Mouse (Mus musculus): ENCODE data around the gene Oosp1.

Gene Oosp1

GRCm38 (mm10) chr19:11690839-11691238, at the start of gene Oosp1:
Oosp1 (minus strand) TSS chr19:11691150.
- DNase-seq (ENCODE audit: low spot score in 2 of 2): peak; percentile 37 to 40

GRCm38 (mm10) chr19:11736455-11736854, 45.5 kb upstream of the Oosp1 start:
- no peak for DNase-seq (ENCODE audit: low spot score in 2 of 2)

GRCm38 (mm10) chr19:11730278-11730677, 39.3 kb upstream of the Oosp1 start:
- DNase-seq (ENCODE audit: low spot score in 2 of 2): no peak

- no peak for DNase-seq (ENCODE audit: low spot score in 2 of 2)
Observed at GRCm38 (mm10) chr19:11727304-11727703, 36.4 kb upstream of the Oosp1 start.

- no peak for DNase-seq (ENCODE audit: low spot score in 2 of 2)
Observed at GRCm38 (mm10) chr19:11725915-11726314, 35.0 kb upstream of the Oosp1 start.

- no peak for DNase-seq (ENCODE audit: low spot score in 2 of 2)
Observed at GRCm38 (mm10) chr19:11724275-11724674, 33.3 kb upstream of the Oosp1 start.

GRCm38 (mm10) chr19:11723870-11724269, 32.9 kb upstream of the Oosp1 start:
- no peak for DNase-seq (ENCODE audit: low spot score in 2 of 2)

GRCm38 (mm10) chr19:11720071-11720470, 29.1 kb upstream of the Oosp1 start:
- no peak for DNase-seq (ENCODE audit: low spot score in 2 of 2)

- no peak for DNase-seq (ENCODE audit: low spot score in 2 of 2)
Observed at GRCm38 (mm10) chr19:11712451-11712850, 21.5 kb upstream of the Oosp1 start.

- peak in 1 of 2 experiments; percentile 3 for DNase-seq (ENCODE audit: low spot score in 2 of 2)
Observed at GRCm38 (mm10) chr19:11698342-11698741, 7.4 kb upstream of the Oosp1 start.

- DNase-seq (ENCODE audit: low spot score in 2 of 2): no peak
Observed at GRCm38 (mm10) chr19:11696755-11697154, 5.8 kb upstream of the Oosp1 start, which contains the start of gene Oosp3. Oosp3 (plus strand) TSS chr19:11697055.

GRCm38 (mm10) chr19:11691454-11691853, 504 bp upstream of the Oosp1 start:
- peak in 1 of 2 experiments; percentile 20 for DNase-seq (ENCODE audit: low spot score in 2 of 2)

- no peak for DNase-seq (ENCODE audit: low spot score in 2 of 2)
Observed at GRCm38 (mm10) chr19:11661562-11661961, 29.4 kb downstream of the Oosp1 start.

GRCm38 (mm10) chr19:11660459-11660858, 30.5 kb downstream of the Oosp1 start, which contains the start of gene Oosp2:
Oosp2 (minus strand) TSS chr19:11660559.
- DNase-seq (ENCODE audit: low spot score in 2 of 2): no peak

GRCm38 (mm10) chr19:11659142-11659541, 31.8 kb downstream of the Oosp1 start:
- DNase-seq (ENCODE audit: low spot score in 2 of 2): no peak

GRCm38 (mm10) chr19:11649564-11649963, 41.4 kb downstream of the Oosp1 start:
- DNase-seq (ENCODE audit: low spot score in 2 of 2): no peak

GRCm38 (mm10) chr19:11646166-11646565, 44.8 kb downstream of the Oosp1 start:
- DNase-seq (ENCODE audit: low spot score in 2 of 2): no peak

- no peak for DNase-seq (ENCODE audit: low spot score in 2 of 2)
Observed at GRCm38 (mm10) chr19:11640732-11641131, 50.2 kb downstream of the Oosp1 start, which contains the start of gene Ms4a3. Ms4a3 (minus strand) TSS chr19:11640851.

- no peak for DNase-seq (ENCODE audit: low spot score in 2 of 2)
Observed at GRCm38 (mm10) chr19:11639038-11639437, 51.9 kb downstream of the Oosp1 start.

GRCm38 (mm10) chr19:11635572-11635971, 55.4 kb downstream of the Oosp1 start:
- DNase-seq (ENCODE audit: low spot score in 2 of 2): no peak

- DNase-seq (ENCODE audit: low spot score in 2 of 2): no peak
Observed at GRCm38 (mm10) chr19:11634330-11634729, 56.6 kb downstream of the Oosp1 start.

- DNase-seq (ENCODE audit: low spot score in 2 of 2): no peak
Observed at GRCm38 (mm10) chr19:11633732-11634131, 57.2 kb downstream of the Oosp1 start.

GRCm38 (mm10) chr19:11625231-11625630, 65.7 kb downstream of the Oosp1 start:
- DNase-seq (ENCODE audit: low spot score in 2 of 2): no peak

- no peak for DNase-seq (ENCODE audit: low spot score in 2 of 2)
Observed at GRCm38 (mm10) chr19:11624800-11625199, 66.2 kb downstream of the Oosp1 start.
